Mouse (Mus musculus) lung, postnatal 25 days (tissue): ENCODE measurements at regions not wholly inside any gene's neighbourhood (a gene's known extent, or its start where the extent isn't known, plus 50 kb on each side); places are given as distances from the start of the nearest gene placed in this dataset.

Experiments
- DNase-seq: peaks from one replicate; pipeline ENCODE4 v3.0.0; 2022; ENCODE audit warnings: low spot score

DNA sequence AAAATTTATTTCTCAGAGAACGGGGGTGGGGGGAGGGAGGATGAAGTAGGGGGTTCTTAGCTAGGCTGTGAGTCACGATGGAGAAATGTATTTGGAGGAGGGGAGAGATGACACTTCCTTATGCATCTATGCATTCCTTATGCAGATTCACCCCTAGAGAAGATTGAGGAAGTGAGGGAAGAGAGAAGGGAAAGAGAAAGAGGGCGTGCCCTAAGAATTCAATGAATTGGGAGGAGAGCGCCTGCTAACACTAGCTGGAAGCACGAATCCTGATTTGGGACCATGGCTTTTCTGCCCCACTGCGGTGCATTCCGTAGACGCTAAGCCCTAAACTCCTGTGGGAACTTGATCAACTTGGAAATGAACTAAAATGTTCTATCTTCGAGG lies 56.1 kb downstream of the Foxi3 start:
- no peak for DNase-seq

DNA sequence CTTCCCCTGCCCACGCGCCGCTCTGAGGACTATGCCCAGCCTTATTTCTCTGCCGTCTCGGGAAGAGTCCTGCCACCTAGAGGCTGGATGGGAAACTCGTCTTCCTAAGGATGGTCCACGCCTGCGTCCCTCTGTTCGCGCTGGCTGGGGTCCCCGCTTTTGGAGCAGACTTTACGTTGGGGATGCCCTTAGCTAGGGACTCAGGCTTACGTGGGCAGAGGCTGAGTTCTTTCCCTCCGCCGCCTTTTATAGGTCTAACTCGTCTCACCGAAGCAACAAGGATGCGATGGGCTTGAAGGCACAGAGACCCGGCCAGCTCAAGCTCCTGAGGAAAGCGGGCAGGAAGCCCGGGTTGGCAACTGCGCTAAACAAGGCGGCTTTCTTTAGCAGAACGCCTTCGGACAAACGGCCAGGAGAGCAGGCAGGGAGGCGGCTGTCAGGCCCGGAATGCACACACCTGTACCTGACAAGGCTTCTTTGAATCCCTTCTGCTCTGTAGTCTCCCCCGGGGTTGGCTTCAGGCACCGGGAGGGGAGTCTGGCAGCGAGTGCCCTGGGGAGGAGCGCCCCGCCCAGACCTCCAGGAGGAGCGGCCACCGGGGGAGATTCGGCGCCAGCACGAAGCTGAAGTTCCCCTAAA lies 56.6 kb downstream of the Foxi3 start:
- peak; percentile 9 for DNase-seq

- no peak for DNase-seq
Measured at GRCm38 (mm10) chr6:71016388-71016787, 60.1 kb downstream of the Foxi3 start.

DNA sequence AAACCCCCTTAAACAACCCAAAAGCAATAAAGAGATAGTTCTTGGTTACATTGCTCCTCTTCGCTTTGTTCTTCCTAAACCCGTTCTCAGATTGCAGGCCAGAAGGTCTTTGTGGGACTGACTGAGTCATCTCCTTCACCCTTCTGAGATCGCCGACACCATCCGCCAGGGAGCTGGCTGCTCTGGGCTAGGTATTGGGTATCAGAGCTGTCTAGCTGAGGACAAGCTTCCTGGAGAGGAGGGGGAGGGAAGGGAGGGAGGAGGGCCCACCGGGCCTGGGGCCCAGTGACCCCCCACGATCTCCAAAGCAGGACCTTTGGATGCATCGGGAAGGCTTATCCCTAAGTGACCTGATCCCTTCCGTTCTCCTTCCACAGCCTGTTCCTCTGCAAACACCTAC lies 65.0 kb downstream of the Foxi3 start:
- no peak for DNase-seq

GRCm38 (mm10) chr6:71025472-71025871 lies 69.1 kb downstream of the Foxi3 start:
- DNase-seq: no peak

GRCm38 (mm10) chr6:71029663-71030062 lies 73.3 kb downstream of the Foxi3 start:
- no peak for DNase-seq

DNA sequence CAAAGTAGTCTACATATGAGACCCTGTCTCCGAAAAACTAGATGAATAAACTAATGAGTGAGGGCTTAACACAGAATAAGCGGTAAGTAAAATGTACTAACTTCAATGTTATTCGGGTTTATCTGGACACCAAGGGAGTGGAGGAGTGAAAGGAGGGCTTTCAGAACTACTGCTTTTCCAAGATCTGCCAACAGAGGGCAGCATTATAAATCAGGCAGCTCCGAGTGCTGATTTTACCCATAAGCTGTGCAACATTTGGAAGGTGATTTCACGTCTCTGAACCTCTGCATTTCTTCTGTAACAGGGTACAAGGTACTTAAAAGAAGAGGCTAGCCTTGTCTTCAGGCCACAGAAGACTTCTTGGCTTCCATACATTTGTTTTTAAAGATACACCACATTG lies 74.2 kb downstream of the Foxi3 start:
- DNase-seq: peak; percentile 18

- no peak for DNase-seq
Measured at GRCm38 (mm10) chr6:71044241-71044640, 87.9 kb downstream of the Foxi3 start.

- no peak for DNase-seq
Measured at GRCm38 (mm10) chr6:71045261-71045660, 88.9 kb downstream of the Foxi3 start.

DNA sequence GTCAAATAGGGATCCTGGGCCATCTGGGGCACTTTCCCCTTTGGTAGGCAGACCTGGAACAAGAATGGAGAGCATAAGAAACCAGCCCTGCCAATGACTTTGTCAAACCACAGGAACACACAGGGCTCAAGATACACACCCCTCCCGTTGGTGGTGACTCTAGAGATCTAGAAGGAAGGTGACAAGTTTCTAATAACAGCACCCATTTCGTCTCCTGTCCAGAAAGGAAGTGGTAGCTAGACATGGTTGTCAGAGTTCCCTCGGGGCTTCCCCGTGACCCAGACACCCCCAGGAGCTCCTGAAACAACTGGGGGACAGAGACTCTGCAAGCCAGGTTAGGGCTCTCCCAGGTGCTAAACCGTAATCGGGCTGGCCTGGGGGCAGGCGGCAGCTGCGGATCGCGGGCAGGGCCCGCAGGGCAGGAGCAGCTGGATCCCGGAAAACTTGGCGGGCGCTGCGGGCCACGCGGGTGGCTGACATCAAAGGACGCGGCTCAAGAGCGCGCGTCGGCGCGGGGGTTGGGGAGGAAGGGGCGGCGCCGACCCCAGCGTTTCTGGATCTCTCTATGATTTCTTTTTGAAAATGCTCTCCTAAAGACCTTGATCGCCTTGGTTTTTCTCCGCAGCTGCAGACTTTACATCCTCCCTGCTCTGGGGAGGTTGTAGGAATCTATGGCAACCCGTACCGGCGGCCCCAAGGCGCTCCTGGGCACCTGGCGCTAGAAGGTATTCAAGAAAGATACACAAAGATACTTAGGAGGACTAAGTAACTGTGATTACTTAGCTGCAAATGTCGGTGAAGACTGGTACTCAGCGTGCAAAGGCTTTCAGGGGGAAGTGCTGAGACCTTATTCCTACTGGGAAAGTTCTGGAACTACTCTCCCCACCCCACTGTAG lies 92.1 kb downstream of the Foxi3 start:
- DNase-seq: peak; percentile 2

GRCm38 (mm10) chr6:71050248-71050647 lies 93.9 kb downstream of the Foxi3 start:
- DNase-seq: no peak

DNA sequence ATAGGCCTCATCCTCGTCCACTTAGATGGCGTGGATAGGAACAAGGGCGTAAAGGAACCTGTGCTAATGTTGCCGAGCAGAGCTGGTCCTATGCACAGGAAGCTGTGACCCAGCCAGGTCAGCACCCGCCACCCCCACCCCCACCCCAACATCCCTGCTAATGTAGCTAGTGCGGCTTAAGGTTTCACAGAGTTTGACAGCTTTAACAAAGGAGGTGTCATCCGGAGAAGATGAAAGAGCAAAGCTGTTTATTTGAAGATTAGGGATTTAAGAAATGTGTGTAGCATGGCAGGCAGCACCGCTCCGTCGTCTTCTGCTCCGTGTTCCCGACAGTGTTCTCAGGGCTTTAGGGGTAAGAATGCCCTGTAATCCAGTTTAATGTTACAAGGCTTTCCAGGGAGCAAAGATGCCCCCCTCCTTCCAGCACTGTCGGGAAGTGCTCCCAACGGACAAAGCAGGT lies 93.5 kb downstream of the Thnsl2 start:
- no peak for DNase-seq

DNA sequence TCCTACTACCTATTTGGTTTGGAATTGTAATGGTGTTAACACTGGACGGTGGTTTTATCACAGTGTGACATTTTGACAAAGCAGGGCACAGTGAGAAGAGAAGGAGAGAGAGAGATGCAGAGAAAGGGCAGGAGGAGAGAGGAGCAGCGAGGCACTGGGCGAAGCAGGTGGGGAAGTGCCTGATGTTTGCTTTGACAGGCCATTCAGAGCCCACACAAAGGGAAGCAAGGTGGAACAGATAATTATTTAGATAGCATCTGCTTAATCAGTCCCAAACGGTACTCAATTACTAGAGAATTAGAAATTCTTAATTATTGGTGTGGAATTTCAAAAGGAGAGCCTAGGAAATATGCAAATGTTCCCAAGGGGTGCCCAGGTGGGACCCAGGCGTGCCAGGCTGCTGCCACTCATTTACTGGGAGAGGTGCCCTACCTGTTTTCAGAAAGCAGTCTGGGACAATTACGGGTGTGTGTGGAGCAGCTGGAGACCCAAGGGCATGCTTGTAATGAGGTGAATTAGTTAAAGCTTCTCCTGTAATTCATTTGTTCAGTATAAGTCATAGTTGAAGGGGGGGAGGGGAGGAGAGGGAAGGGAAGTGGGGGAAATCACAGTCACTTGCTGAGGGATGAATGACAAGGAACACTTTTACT lies 86.9 kb downstream of the Thnsl2 start:
- no peak for DNase-seq

DNA sequence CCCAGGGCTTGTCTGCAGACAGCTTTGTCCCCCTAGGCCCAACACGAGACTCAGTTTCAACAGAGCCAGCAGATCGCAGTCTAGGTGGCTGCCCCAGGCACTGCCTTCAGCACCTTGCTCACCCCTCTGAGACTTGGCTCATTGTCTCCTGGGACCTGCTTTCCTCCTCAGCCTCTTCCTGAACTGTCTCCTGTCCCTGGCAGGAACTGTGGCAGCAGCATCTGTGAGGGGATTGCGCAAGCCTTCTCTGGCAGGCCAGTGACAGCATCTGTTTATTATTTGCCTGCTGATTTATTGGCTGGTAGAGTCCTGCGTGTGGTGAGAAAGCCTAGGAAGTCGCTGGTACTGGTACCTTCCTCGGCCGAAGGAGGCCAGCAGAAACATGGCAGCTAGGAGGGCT lies 84.1 kb downstream of the Thnsl2 start:
- DNase-seq: no peak

DNA sequence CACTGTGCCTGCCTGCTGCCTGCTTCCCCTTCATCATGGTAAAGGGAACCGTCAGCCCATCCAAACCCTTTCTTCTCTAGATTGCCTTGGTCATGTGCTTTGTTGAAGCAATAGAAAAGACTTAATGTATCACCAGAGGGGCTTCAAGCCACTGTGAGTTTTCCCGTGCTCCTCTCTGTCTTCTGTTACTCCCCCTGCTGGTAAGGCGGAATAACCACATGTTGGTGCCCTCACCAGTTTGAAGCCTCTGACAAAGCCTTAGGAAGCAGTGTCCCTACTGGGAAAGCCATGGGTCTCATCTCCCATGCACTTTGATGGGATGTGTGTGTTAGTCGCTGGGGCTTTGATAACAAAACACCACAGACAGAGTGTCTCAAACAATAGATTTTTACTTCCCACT lies 81.3 kb downstream of the Thnsl2 start:
- no peak for DNase-seq

GRCm38 (mm10) chr6:71065428-71065827 lies 78.8 kb downstream of the Thnsl2 start:
- DNase-seq: no peak

- no peak for DNase-seq
Measured at GRCm38 (mm10) chr6:71069229-71069628, 75.0 kb downstream of the Thnsl2 start.

DNA sequence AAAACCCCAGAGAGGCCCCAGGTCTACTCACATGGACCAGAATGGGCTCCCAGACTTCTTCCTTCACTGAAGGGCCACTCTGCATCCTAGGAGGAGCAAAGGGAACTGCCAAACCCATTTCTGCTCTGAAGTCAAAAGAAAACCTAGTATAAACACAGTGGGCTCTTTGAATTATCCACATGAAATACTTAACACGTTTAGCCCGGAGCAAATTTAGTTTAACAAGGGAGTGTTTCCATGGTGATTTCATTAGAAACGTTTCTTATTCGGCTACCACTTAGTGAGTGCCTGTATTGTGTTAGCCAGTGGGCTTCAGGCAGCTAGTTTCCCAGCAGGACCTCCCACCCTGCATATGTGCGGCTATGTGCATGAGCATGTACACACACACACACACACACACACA lies 69.4 kb downstream of the Thnsl2 start:
- DNase-seq: no peak
